Mouse (Mus musculus): ENCODE data around the gene Rhox3h. TPM values are rescaled to one million over a fixed set of nuclear protein-coding genes. Genes with fewer than 3 reads are reported as not detected.

The Rhox3h gene
- polyA plus RNA-seq, 1 experiment from 2014 or later = not detected

Other genes with a start within 250 kb of the Rhox3h start
- gene Rhox4b, start 236.3 kb downstream of the Rhox3h start, polyA plus RNA-seq (2014; fragmentation: Nextera tagmentation; extraction: Ambion mirVana) = not detected in 2 replicates
- gene Rhox2c, start 215.1 kb downstream of the Rhox3h start, polyA plus RNA-seq (2014; fragmentation: Nextera tagmentation; extraction: Ambion mirVana) = not detected in 2 replicates
- gene Rhox3c, start 210.2 kb downstream of the Rhox3h start, polyA plus RNA-seq (2014; fragmentation: Nextera tagmentation; extraction: Ambion mirVana) = not detected in 2 replicates
- not detected in 2 replicates for gene Rhox4c, start 188.4 kb downstream of the Rhox3h start, polyA plus RNA-seq (2014; fragmentation: Nextera tagmentation; extraction: Ambion mirVana)
- gene Rhox2d, start 175.3 kb downstream of the Rhox3h start, polyA plus RNA-seq (2014; fragmentation: Nextera tagmentation; extraction: Ambion mirVana) = not detected in 2 replicates
- gene Rhox4d, start 154.4 kb downstream of the Rhox3h start, polyA plus RNA-seq (2014; fragmentation: Nextera tagmentation; extraction: Ambion mirVana) = not detected in 2 replicates
- not detected in 2 replicates for gene Rhox2e, start 138.3 kb downstream of the Rhox3h start, polyA plus RNA-seq (2014; fragmentation: Nextera tagmentation; extraction: Ambion mirVana)
- not detected in 2 replicates for gene Rhox3e, start 126.7 kb downstream of the Rhox3h start, polyA plus RNA-seq (2014; fragmentation: Nextera tagmentation; extraction: Ambion mirVana)
- gene Rhox4e, start 111.4 kb downstream of the Rhox3h start, polyA plus RNA-seq (2014; fragmentation: Nextera tagmentation; extraction: Ambion mirVana) = not detected in 2 replicates
- not detected in 2 replicates for gene Rhox2f, start 97.4 kb downstream of the Rhox3h start, polyA plus RNA-seq (2014; fragmentation: Nextera tagmentation; extraction: Ambion mirVana)
- gene Rhox3f, start 87.8 kb downstream of the Rhox3h start, polyA plus RNA-seq (2014; fragmentation: Nextera tagmentation; extraction: Ambion mirVana) = not detected in 2 replicates
- gene Rhox4f, start 61.1 kb downstream of the Rhox3h start, polyA plus RNA-seq (2014; fragmentation: Nextera tagmentation; extraction: Ambion mirVana) = not detected in 2 replicates
- not detected in 2 replicates for gene Rhox3g, start 40.2 kb downstream of the Rhox3h start, polyA plus RNA-seq (2014; fragmentation: Nextera tagmentation; extraction: Ambion mirVana)
- not detected in 2 replicates for gene Rhox2g, start 25.3 kb downstream of the Rhox3h start, polyA plus RNA-seq (2014; fragmentation: Nextera tagmentation; extraction: Ambion mirVana)
- not detected in 2 replicates for gene Rhox4g, start 17.4 kb downstream of the Rhox3h start, polyA plus RNA-seq (2014; fragmentation: Nextera tagmentation; extraction: Ambion mirVana)
- not detected in 2 replicates for gene Rhox2h, start 4.5 kb upstream of the Rhox3h start, polyA plus RNA-seq (2014; fragmentation: Nextera tagmentation; extraction: Ambion mirVana)
- gene Rhox5, start 136.1 kb upstream of the Rhox3h start, polyA plus RNA-seq (2014; fragmentation: Nextera tagmentation; extraction: Ambion mirVana) = 0.59 and 0.67 TPM in 2 replicates
- not detected in 2 replicates for gene Rhox6, start 158.1 kb upstream of the Rhox3h start, polyA plus RNA-seq (2014; fragmentation: Nextera tagmentation; extraction: Ambion mirVana)
- not detected in 2 replicates for gene Rhox7a, start 162.9 kb upstream of the Rhox3h start, polyA plus RNA-seq (2014; fragmentation: Nextera tagmentation; extraction: Ambion mirVana)
- gene Rhox8, start 210.2 kb upstream of the Rhox3h start, polyA plus RNA-seq (2014; fragmentation: Nextera tagmentation; extraction: Ambion mirVana) = not detected in 2 replicates
- not detected in 2 replicates for gene Rhox7b, start 228.5 kb upstream of the Rhox3h start, polyA plus RNA-seq (2014; fragmentation: Nextera tagmentation; extraction: Ambion mirVana)
- not detected in 2 replicates for gene Rhox9, start 233.0 kb upstream of the Rhox3h start, polyA plus RNA-seq (2014; fragmentation: Nextera tagmentation; extraction: Ambion mirVana)

Measured in hindbrain, embryonic 14.5 days (tissue).